Mouse (Mus musculus) spleen, postnatal 36 days (tissue): ENCODE results near the gene Sbk1.

Experiments
- DNase-seq, 2 experiments: peaks; one replicate each; pipeline ENCODE4 v3.0.0; 2022; ENCODE audit warnings: low spot score in 2 of 2, mixed read lengths in 1 of 2

Sbk1 gene

GRCm38 (mm10) chr7:126271712-126272683 lies at the start of gene Sbk1:
TSS of gene Sbk1 (plus strand) at chr7:126272619.
- DNase-seq = peak; percentile 92 to 94

GRCm38 (mm10) chr7:126222753-126223152 lies 49.7 kb upstream of the Sbk1 start:
- no peak for DNase-seq

- no peak for DNase-seq
Measured at GRCm38 (mm10) chr7:126226136-126226535, 46.3 kb upstream of the Sbk1 start.

- peak; percentile 71 to 75 for DNase-seq
Measured at GRCm38 (mm10) chr7:126230357-126231148, 41.9 kb upstream of the Sbk1 start.

GRCm38 (mm10) chr7:126232345-126233071 lies 39.9 kb upstream of the Sbk1 start:
- no peak for DNase-seq

- no peak for DNase-seq
Measured at GRCm38 (mm10) chr7:126234611-126235010, 37.8 kb upstream of the Sbk1 start.

GRCm38 (mm10) chr7:126236083-126236793 lies 36.2 kb upstream of the Sbk1 start:
- peak; percentile 22 to 27 for DNase-seq

- DNase-seq = no peak
Measured at GRCm38 (mm10) chr7:126236794-126237192, 35.6 kb upstream of the Sbk1 start.

- DNase-seq = no peak
Measured at GRCm38 (mm10) chr7:126240814-126241360, 31.5 kb upstream of the Sbk1 start.

GRCm38 (mm10) chr7:126244168-126244750 lies 28.2 kb upstream of the Sbk1 start:
- DNase-seq = no peak

- DNase-seq = no peak
Measured at GRCm38 (mm10) chr7:126248088-126248487, 24.3 kb upstream of the Sbk1 start.

GRCm38 (mm10) chr7:126248641-126249141 lies 23.7 kb upstream of the Sbk1 start:
- DNase-seq = no peak

GRCm38 (mm10) chr7:126249146-126249545 lies 23.3 kb upstream of the Sbk1 start:
- no peak for DNase-seq

GRCm38 (mm10) chr7:126249986-126250385 lies 22.4 kb upstream of the Sbk1 start:
- DNase-seq = no peak

- DNase-seq = no peak
Measured at GRCm38 (mm10) chr7:126250481-126250880, 21.9 kb upstream of the Sbk1 start.

- DNase-seq = no peak
Measured at GRCm38 (mm10) chr7:126251698-126252097, 20.7 kb upstream of the Sbk1 start.

- no peak for DNase-seq
Measured at GRCm38 (mm10) chr7:126252230-126252629, 20.2 kb upstream of the Sbk1 start.

- DNase-seq = peak; percentile 52 to 64
Measured at GRCm38 (mm10) chr7:126260280-126261210, 11.9 kb upstream of the Sbk1 start.

GRCm38 (mm10) chr7:126261823-126262222 lies 10.6 kb upstream of the Sbk1 start:
- no peak for DNase-seq
